Mouse (Mus musculus) liver, postnatal 0 days (tissue): ENCODE measurements around the gene Lrrc46.

ENCODE experiments used
- CTCF ChIP-seq: sonication (generic); IDR thresholded peaks from 2 replicates; pipeline ENCODE4 v1.5.1; 2016; ENCODE audit warnings: antibody characterized with exemption, low read depth
- EP300 ChIP-seq: IDR thresholded peaks from 2 replicates; pipeline ENCODE4 v1.6.1; 2016; ENCODE audit warnings: antibody characterized with exemption, low read depth, mild to moderate bottlenecking

- TF ChIP-seq CTCF (no peak), EP300 (no peak)
Measured at GRCm38 (mm10) chr11:97024977-97025376, 16.2 kb downstream of the Lrrc46 start.
